Mouse (Mus musculus): ENCODE data around the gene Grwd1.

Gene Grwd1

GRCm38 (mm10) chr7:45833924-45834323 lies 3.2 kb upstream of the Grwd1 start:
- no peak for DNase-seq

GRCm38 (mm10) chr7:45833148-45833790 lies 2.5 kb upstream of the Grwd1 start:
- DNase-seq = peak; percentile 16 to 52

- no peak for DNase-seq
These were observed 1.7 kb upstream of the Grwd1 start for GRCm38 (mm10) chr7:45832428-45832827.

GRCm38 (mm10) chr7:45831128-45831525 lies 383 bp upstream of the Grwd1 start:
- DNase-seq = no peak

- DNase-seq = no peak
These were observed 4.1 kb downstream of the Grwd1 start for GRCm38 (mm10) chr7:45826631-45827030.

- no peak for DNase-seq
These were observed 6.1 kb downstream of the Grwd1 start, which contains the start of gene Kcnj14 for GRCm38 (mm10) chr7:45824598-45824997. Gene Kcnj14 (minus strand): TSS chr7:45824782.

- no peak for DNase-seq
These were observed 9.8 kb downstream of the Grwd1 start for GRCm38 (mm10) chr7:45820913-45821312.

GRCm38 (mm10) chr7:45819843-45820242 lies 10.9 kb downstream of the Grwd1 start:
- no peak for DNase-seq

- DNase-seq = no peak
These were observed 14.8 kb downstream of the Grwd1 start for GRCm38 (mm10) chr7:45815984-45816351.

- no peak for DNase-seq
These were observed 15.3 kb downstream of the Grwd1 start for GRCm38 (mm10) chr7:45815323-45815983.

- DNase-seq = no peak
These were observed 15.9 kb downstream of the Grwd1 start for GRCm38 (mm10) chr7:45814841-45815240.

- DNase-seq = peak; percentile 99
These were observed 16.7 kb downstream of the Grwd1 start, which contains the start of gene Cyth2 for GRCm38 (mm10) chr7:45813787-45814779. Gene Cyth2 (minus strand): TSS chr7:45814581.

- no peak for DNase-seq
These were observed 17.8 kb downstream of the Grwd1 start for GRCm38 (mm10) chr7:45812921-45813320.

- no peak for DNase-seq
These were observed 21.3 kb downstream of the Grwd1 start for GRCm38 (mm10) chr7:45809276-45810075.

- no peak for DNase-seq
These were observed 22.3 kb downstream of the Grwd1 start for GRCm38 (mm10) chr7:45808471-45808870.

- DNase-seq = no peak
These were observed 24.8 kb downstream of the Grwd1 start for GRCm38 (mm10) chr7:45805941-45806340.

- no peak for DNase-seq
These were observed 28.2 kb downstream of the Grwd1 start for GRCm38 (mm10) chr7:45802551-45802950.

GRCm38 (mm10) chr7:45801348-45801747 lies 29.4 kb downstream of the Grwd1 start:
- peak; percentile 90 to 94 for DNase-seq

- peak; percentile 69 to 79 for DNase-seq
These were observed 30.1 kb downstream of the Grwd1 start for GRCm38 (mm10) chr7:45800546-45801204.

GRCm38 (mm10) chr7:45800001-45800400 lies 30.7 kb downstream of the Grwd1 start:
- DNase-seq = no peak

- DNase-seq = no peak
These were observed 31.8 kb downstream of the Grwd1 start for GRCm38 (mm10) chr7:45798931-45799330.

- peak; percentile 47 to 51 for DNase-seq
These were observed 32.3 kb downstream of the Grwd1 start for GRCm38 (mm10) chr7:45798511-45798836.
